Mouse (Mus musculus): Measurements from ENCODE around the gene Alpk1.

- TF ChIP-seq POLR2A (IDR thresholded peaks at IDR 0.05; ENCODE audit: low read depth, low read length) (no peak), CTCF (IDR thresholded peaks at IDR 0.05; ENCODE audit: extremely low read depth, insufficient read length, insufficient replicate concordance, low read depth, low read length) (no peak)
Measured at GRCm38 (mm10) chr3:127817120-127817683, 36.9 kb upstream of the Alpk1 start.
